Mouse (Mus musculus) MEL (cell line): ENCODE results near the gene Bmf. TPM values are rescaled to one million over a fixed set of nuclear protein-coding genes. Genes with fewer than 3 reads are reported as not detected.

ENCODE experiments used
- DNase-seq: peaks from one replicate; pipeline ENCODE4 v3.0.0; 2011; ENCODE audit warnings: low read depth, low spot score
- H3K27ac ChIP-seq: 2 replicates; pipeline ENCODE4 v1.5.1; 2012; ENCODE audit warnings: low read depth, mild to moderate bottlenecking, control low read depth, low read length, moderate library complexity; ENCODE audit not compliant: control insufficient read depth
- H3K27me3 ChIP-seq, 2 experiments: fragments of 150-350 bp in 1 of 2; sonication (generic) in 1 of 2; 2 replicates each; pipeline ENCODE4 v1.6.1; 2012; ENCODE audit warnings: low read length in 2 of 2, mild to moderate bottlenecking in 2 of 2, improper control_type of control experiment in 1 of 2, moderate library complexity in 1 of 2; ENCODE audit not compliant: insufficient read depth in 2 of 2, control insufficient read depth in 1 of 2
- H3K36me3 ChIP-seq, 2 experiments: 2 replicates each; pipeline ENCODE4 v1.6.1; 2012 to 2014; ENCODE audit warnings: low read length in 2 of 2, improper control_type of control experiment in 1 of 2, inconsistent platforms in 1 of 2, mild to moderate bottlenecking in 1 of 2; ENCODE audit not compliant: insufficient read depth in 2 of 2, control insufficient read depth in 1 of 2
- H3K4me1 ChIP-seq, 2 experiments: fragments of 150-350 bp in 1 of 2; sonication (generic) in 1 of 2; 2 replicates each; pipeline ENCODE4 v1.6.1; 2012; ENCODE audit warnings: low read length in 2 of 2, improper control_type of control experiment in 1 of 2, mild to moderate bottlenecking in 1 of 2; ENCODE audit not compliant: insufficient read depth in 2 of 2, control insufficient read depth in 1 of 2
- H3K4me3 ChIP-seq, 2 experiments: fragments of 150-350 bp in 1 of 2; sonication (generic) in 1 of 2; 2 replicates each; pipeline ENCODE4 v1.5.1; 2012; ENCODE audit warnings: low read depth in 2 of 2, low read length in 2 of 2, mild to moderate bottlenecking in 2 of 2, moderate library complexity in 2 of 2, control low read depth in 1 of 2, improper control_type of control experiment in 1 of 2; ENCODE audit not compliant: control insufficient read depth in 1 of 2, insufficient read depth in 1 of 2
- H3K79me2 ChIP-seq: 2 replicates; pipeline ENCODE4 v1.6.1; 2012; ENCODE audit warnings: mild to moderate bottlenecking, low read length, moderate library complexity; ENCODE audit not compliant: control insufficient read depth, poor library complexity, insufficient read depth
- H3K9ac ChIP-seq: 2 replicates; pipeline ENCODE4 v1.6.1; 2012; ENCODE audit warnings: low read depth, mild to moderate bottlenecking, control low read depth, low read length, moderate library complexity; ENCODE audit not compliant: control insufficient read depth, poor library complexity, severe bottlenecking
- H3K9me3 ChIP-seq: fragments of 150-350 bp; sonication (generic); replicated peaks from 2 replicates; pipeline ENCODE4 v1.6.1; 2012; ENCODE audit warnings: mild to moderate bottlenecking, low read length, improper control_type of control experiment, moderate library complexity; ENCODE audit not compliant: insufficient read depth
- CTCF ChIP-seq, 3 experiments: IDR thresholded peaks in 2 of 3; conservative IDR thresholded peaks in 1 of 3; 2 replicates each; pipeline ENCODE4 v1.5.1; 2011 to 2012; ENCODE audit warnings: low read length in 3 of 3, low read depth in 2 of 3, mild to moderate bottlenecking in 2 of 3, improper control_type of control experiment in 1 of 3, inconsistent platforms in 1 of 3, mixed read lengths in 1 of 3, moderate library complexity in 1 of 3; ENCODE audit not compliant: control insufficient read depth in 1 of 3, insufficient read depth in 1 of 3, poor library complexity in 1 of 3, severe bottlenecking in 1 of 3
- EP300 ChIP-seq, 2 experiments: IDR thresholded peaks; 2 replicates each; pipeline ENCODE4 v1.6.1; 2011; ENCODE audit warnings: improper control_type of control experiment in 2 of 2, low read length in 2 of 2, low read depth in 1 of 2, mild to moderate bottlenecking in 1 of 2
- ETS1 ChIP-seq: IDR thresholded peaks from 2 replicates; pipeline ENCODE4 v1.6.1; 2012; ENCODE audit warnings: low read depth, mild to moderate bottlenecking, inconsistent platforms, low read length, improper control_type of control experiment, moderate library complexity
- GABPA ChIP-seq: IDR thresholded peaks from 2 replicates; pipeline ENCODE4 v1.6.1; 2012; ENCODE audit warnings: low read depth, mild to moderate bottlenecking, inconsistent platforms, low read length, improper control_type of control experiment, moderate library complexity
- GATA1 ChIP-seq: IDR thresholded peaks from 2 replicates; pipeline ENCODE4 v1.6.1; 2011; ENCODE audit warnings: low read depth, low read length, improper control_type of control experiment
- MAX ChIP-seq: IDR thresholded peaks from 2 replicates; pipeline ENCODE4 v1.6.1; 2011; ENCODE audit warnings: low read length, improper control_type of control experiment
- MAZ ChIP-seq: IDR thresholded peaks from 2 replicates; pipeline ENCODE4 v1.6.1; 2012; ENCODE audit warnings: low read depth, mild to moderate bottlenecking, inconsistent platforms, low read length, improper control_type of control experiment
- MEF2A ChIP-seq: IDR thresholded peaks from 2 replicates; pipeline ENCODE4 v1.6.1; 2014; ENCODE audit warnings: low read depth, mild to moderate bottlenecking, inconsistent platforms, low read length, improper control_type of control experiment; ENCODE audit not compliant: poor library complexity, insufficient replicate concordance, severe bottlenecking; ENCODE audit errors: extremely low read depth
- MXI1 ChIP-seq: IDR thresholded peaks from 2 replicates; pipeline ENCODE4 v1.6.1; 2011; ENCODE audit warnings: mild to moderate bottlenecking, low read depth, low read length, improper control_type of control experiment
- RCOR1 ChIP-seq: IDR thresholded peaks from 2 replicates; pipeline ENCODE4 v1.6.1; 2012; ENCODE audit warnings: low read depth, mild to moderate bottlenecking, inconsistent platforms, low read length, improper control_type of control experiment
- TAL1 ChIP-seq: IDR thresholded peaks from 2 replicates; pipeline ENCODE4 v1.6.1; 2012; ENCODE audit warnings: mild to moderate bottlenecking, inconsistent platforms, low read length, moderate library complexity, mixed read lengths
- TCF12 ChIP-seq: IDR thresholded peaks from 2 replicates; pipeline ENCODE4 v1.6.1; 2014; ENCODE audit warnings: low read depth, mild to moderate bottlenecking, inconsistent platforms, low read length, improper control_type of control experiment, moderate library complexity
- UBTF ChIP-seq: IDR thresholded peaks from 2 replicates; pipeline ENCODE4 v1.6.1; 2012; ENCODE audit warnings: low read depth, mild to moderate bottlenecking, inconsistent platforms, low read length, improper control_type of control experiment, moderate library complexity, borderline replicate concordance; ENCODE audit not compliant: insufficient read depth
- USF1 ChIP-seq: IDR thresholded peaks from 2 replicates; pipeline ENCODE4 v1.6.1; 2014; ENCODE audit warnings: low read depth, mild to moderate bottlenecking, inconsistent platforms, low read length, improper control_type of control experiment, moderate library complexity
- ZNF384 ChIP-seq: IDR thresholded peaks from 2 replicates; pipeline ENCODE4 v1.6.1; 2012; ENCODE audit warnings: low read depth, mild to moderate bottlenecking, inconsistent platforms, low read length, improper control_type of control experiment
- polyA plus RNA-seq, 2 experiments: library from polyadenylated mRNA; stranded (reverse) in 1 of 2; unstranded in 1 of 2; fragments of >175 nt in 1 of 2; fragments of >200 nt in 1 of 2; gene quantifications; 2 replicates each; pipeline versions ENCODE4 v1.2.1 to v1.2.4; 2012; ENCODE audit warnings: low replicate concordance in 2 of 2, low read depth in 1 of 2; ENCODE audit not compliant: insufficient read length in 2 of 2, insufficient read depth in 1 of 2, missing spikeins in 1 of 2
- total RNA-seq: library from RNA; depleted of rRNA; stranded (reverse); fragments of 300-350 nt; gene quantifications from 2 replicates; pipeline ENCODE4 v1.2.3, GENCODE M21; 2012

Gene Bmf
- total and polyA plus RNA-seq, 3 experiments: 0.39 to 0.50 TPM; not detected in 1

GRCm38 (mm10) chr2:118572183-118572836 is 22.8 kb upstream of the Bmf start:
- H3K27me3 ChIP-seq: no peaks in the 10 kb centered on the region
- H3K4me3 ChIP-seq: no peak overlapping the region
- H3K9me3 ChIP-seq: no peaks in the 10 kb centered on the region
- TF ChIP-seq ZNF384 (no peak), MAX (peak; percentile 74), RCOR1 (no peak), GABPA (no peak), MAZ (0 out of 2 replicates have a peak, but pooled peaks have one; percentile 45), MXI1 (peak; percentile 64), TCF12 (0 out of 2 replicates have a peak, but pooled peaks have one; percentile 12), UBTF (no peak), USF1 (peak; percentile 71), CTCF (IDR thresholded peaks at IDR 0.05 in 2 of 3, conservative IDR thresholded peaks at IDR 0.05 in 1 of 3; ENCODE audit: control insufficient read depth in 1 of 3, insufficient read depth in 1 of 3, low read depth in 2 of 3, low read length in 3 of 3, poor library complexity in 1 of 3, severe bottlenecking in 1 of 3) (no peak), EP300 (IDR thresholded peaks at IDR 0.05; ENCODE audit: low read depth in 1 of 2, low read length in 2 of 2) (no peak)
- H3K36me3 ChIP-seq: peaks cover 0 to 29% of the 10 kb centered on the region in 2 experiments; a peak in 2 of 4 replicates
- peak; percentile 50 for DNase-seq
- H3K79me2 ChIP-seq: no peaks in the 10 kb centered on the region
- H3K4me1 ChIP-seq: peaks cover 19 to 43% of the 10 kb centered on the region in 2 experiments
- peak overlapping the region; percentile 84 for H3K27ac ChIP-seq
- peak overlapping the region; percentile 50 for H3K9ac ChIP-seq

DNA sequence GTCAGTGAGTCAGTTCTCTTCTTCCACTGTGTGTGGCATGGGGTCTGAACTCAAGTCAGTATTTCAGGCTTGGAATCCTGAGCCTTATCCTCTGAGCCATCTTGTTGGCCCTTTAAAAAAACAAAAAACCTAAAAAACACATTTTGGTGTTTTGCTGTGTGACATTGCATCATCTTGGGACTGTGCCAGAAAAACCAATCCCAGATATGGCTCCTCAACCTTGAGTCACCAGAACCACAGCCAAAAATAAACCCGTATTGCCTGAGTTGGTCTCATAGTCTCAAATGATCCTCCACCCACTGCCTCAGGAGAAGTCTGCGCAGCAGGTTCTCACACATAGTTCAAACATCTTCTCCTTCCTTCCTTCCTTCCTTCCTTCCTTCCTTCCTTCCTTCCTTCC is 21.5 kb upstream of the Bmf start:
- Histone ChIP-seq H3K9ac (no peak overlapping the region), H3K79me2 (no peaks in the 10 kb centered on the region), H3K9me3 (no peaks in the 10 kb centered on the region), H3K27ac (no peak overlapping the region), H3K4me3 (no peak overlapping the region), H3K27me3 (no peaks in the 10 kb centered on the region), H3K4me1 (peaks cover 19 to 41% of the 10 kb centered on the region in 2 experiments), H3K36me3 (peaks cover 0 to 29% of the 10 kb centered on the region in 2 experiments; a peak in 2 of 4 replicates)
- TF ChIP-seq TAL1: no peak
- 0 out of 2 replicates have a peak, but pooled peaks have one; percentile 10 for TF ChIP-seq GATA1
- TF ChIP-seq ETS1: peak; percentile 75
- TF ChIP-seq EP300 (IDR thresholded peaks at IDR 0.05; ENCODE audit: low read depth in 1 of 2, low read length in 2 of 2): peak in 1 of 2 experiments; percentile 9; a peak in 1 of 4 replicates
- peak; percentile 84; the same call in 1 of the 2 replicates for TF ChIP-seq MEF2A
- no peak for TF ChIP-seq CTCF (IDR thresholded peaks at IDR 0.05 in 2 of 3, conservative IDR thresholded peaks at IDR 0.05 in 1 of 3; ENCODE audit: control insufficient read depth in 1 of 3, insufficient read depth in 1 of 3, low read depth in 2 of 3, low read length in 3 of 3, poor library complexity in 1 of 3, severe bottlenecking in 1 of 3)
- TF ChIP-seq RCOR1: 0 out of 2 replicates have a peak, but pooled peaks have one; percentile 10
- DNase-seq: peak; percentile 44
